17 mouse cellular contexts compared by ENCODE assay signal in the genomic region with DNA sequence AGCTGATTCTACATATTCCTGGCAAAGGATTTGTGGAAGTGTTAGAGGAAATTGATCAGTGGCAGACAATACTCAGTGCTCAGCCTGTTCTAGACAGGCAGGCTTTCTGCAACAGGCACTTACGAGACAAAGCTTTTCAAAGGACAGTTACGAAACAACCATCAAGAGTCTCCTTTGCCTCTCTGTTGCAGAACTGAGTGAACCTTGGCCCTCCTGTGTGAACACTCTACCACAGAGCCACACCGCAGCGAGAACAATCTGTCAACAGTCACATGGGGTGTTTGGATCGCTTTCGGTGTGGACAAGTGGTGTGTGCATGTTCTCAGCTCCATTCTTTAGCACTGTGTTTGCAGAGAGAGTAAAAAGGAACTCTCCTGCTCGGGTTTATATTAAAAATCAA. TPM values are rescaled to one million over a fixed set of nuclear protein-coding genes. Genes with fewer than 3 reads are reported as not detected.
A peak's percentile ranks its signal among the peaks of the same experiment; 100 is the strongest.
DNase-seq lines count a peak whose midpoint lies in the region; ATAC-seq and TF ChIP-seq lines count a peak whose summit lies in the region.
"Had no signal": no experiment of that assay in that cellular context is flagged by ENCODE, and none has a peak within 500 bp of the region (broad histone marks: within the 10 kb centered on the region; RNA-seq: fewer than 3 reads in every experiment).

No protein-coding gene starts in this region.

- no peak overlapping the region for H3K27ac ChIP-seq in kidney, embryonic 16.5 days (ENCODE audit: low read length)
- peak overlapping the region; percentile 21; the same call in 1 of the 2 replicates for H3K27ac ChIP-seq in intestine, postnatal 0 days (ENCODE audit: low read depth, low read length)
- H3K27ac ChIP-seq in stomach, embryonic 16.5 days (ENCODE audit: low read length): peak overlapping the region; percentile 14; the same call in 1 of the 2 replicates
- no peak overlapping the region for H3K27ac ChIP-seq in hindbrain, postnatal 0 days
- H3K27ac ChIP-seq: embryonic facial prominence, embryonic 13.5 days; forebrain, embryonic 10.5 days; heart, adult 2 months; lung, embryonic 15.5 days; midbrain, embryonic 13.5 days had no signal

- no peak overlapping the region for H3K4me2 ChIP-seq in kidney, embryonic 16.5 days (replicated peaks; ENCODE audit: low read depth, low read length)
- H3K4me2 ChIP-seq in intestine, postnatal 0 days (replicated peaks; ENCODE audit: low read depth): peak overlapping the region; percentile 21; the same call in 1 of the 2 replicates
- peak overlapping the region; percentile 29 for H3K4me2 ChIP-seq in stomach, embryonic 16.5 days (ENCODE audit: low read depth, low read length)
- no peak overlapping the region for H3K4me2 ChIP-seq in hindbrain, postnatal 0 days (ENCODE audit: low read depth, low read length)
- H3K4me2 ChIP-seq: embryonic facial prominence, embryonic 13.5 days; lung, embryonic 15.5 days; midbrain, embryonic 13.5 days had no signal

- no peak for ATAC-seq in kidney, embryonic 16.5 days (ENCODE audit: low FRiP score, low TSS enrichment)
- ATAC-seq in intestine, postnatal 0 days: peak; percentile 84
- 0 out of 2 replicates have a peak, but pooled peaks have one; percentile 41 for ATAC-seq in stomach, embryonic 16.5 days (ENCODE audit: insufficient read depth, low FRiP score)
- ATAC-seq in hindbrain, postnatal 0 days: no peak
- ATAC-seq: hindbrain, embryonic 16.5 days; midbrain, embryonic 13.5 days had no signal

- no peaks in the 10 kb centered on the region for H3K36me3 ChIP-seq in kidney, embryonic 16.5 days (ENCODE audit: insufficient read depth, low read length)
- no peaks in the 10 kb centered on the region for H3K36me3 ChIP-seq in intestine, postnatal 0 days (ENCODE audit: control insufficient read depth, insufficient read depth)
- no peaks in the 10 kb centered on the region for H3K36me3 ChIP-seq in stomach, embryonic 16.5 days (ENCODE audit: control insufficient read depth, insufficient read depth, low read length)
- no peaks in the 10 kb centered on the region for H3K36me3 ChIP-seq in hindbrain, postnatal 0 days (ENCODE audit: insufficient read depth, low read length)
- H3K36me3 ChIP-seq: embryonic facial prominence, embryonic 13.5 days; forebrain, embryonic 10.5 days; lung, embryonic 15.5 days; midbrain, embryonic 13.5 days had no signal

- H3K4me3 ChIP-seq in kidney, embryonic 16.5 days (ENCODE audit: low read length): no peak overlapping the region
- H3K4me3 ChIP-seq in intestine, postnatal 0 days (ENCODE audit: low read depth, low read length): no peak overlapping the region
- H3K4me3 ChIP-seq in lung, adult 2 months (replicated peaks; ENCODE audit: extremely low read depth, low read depth, low read length): no peak overlapping the region
- H3K4me3 ChIP-seq in stomach, embryonic 16.5 days (replicated peaks; ENCODE audit: low read length): peak overlapping the region; percentile 14; the same call in 1 of the 2 replicates
- H3K4me3 ChIP-seq in hindbrain, postnatal 0 days (ENCODE audit: low read length): no peak overlapping the region
- H3K4me3 ChIP-seq: embryonic facial prominence, embryonic 13.5 days; forebrain, embryonic 10.5 days; heart, adult 2 months; lung, embryonic 15.5 days; midbrain, embryonic 13.5 days had no signal

- DNase-seq in kidney, adult 18-20 months: peak; percentile 37
- DNase-seq in lung, adult 2 months: peak; percentile 46
- no peak for DNase-seq in gastrocnemius, adult 18-20 months (ENCODE audit: low spot score)
- no peak for DNase-seq in hindbrain, postnatal 0 days (ENCODE audit: low spot score)
- DNase-seq: adrenal gland, postnatal 10 days; cerebellum, postnatal 36 days; heart, adult 2 months; layer of hippocampus, adult 9-11 months; thymus, postnatal 36 days had no signal

- no peak overlapping the region for H3K9ac ChIP-seq in kidney, embryonic 16.5 days (replicated peaks; ENCODE audit: low read length)
- H3K9ac ChIP-seq in intestine, postnatal 0 days (ENCODE audit: low read depth, low read length): no peak overlapping the region
- no peak overlapping the region for H3K9ac ChIP-seq in stomach, embryonic 16.5 days (ENCODE audit: low read length)
- no peak overlapping the region for H3K9ac ChIP-seq in hindbrain, postnatal 0 days (replicated peaks; ENCODE audit: low read length)
- H3K9ac ChIP-seq: embryonic facial prominence, embryonic 13.5 days; lung, embryonic 15.5 days; midbrain, embryonic 13.5 days had no signal

- 75% methylated on average over 7 of the region's 7 CpGs for WGBS in kidney, embryonic 16.5 days
- 29% methylated on average over 7 of the region's 7 CpGs for WGBS in intestine, postnatal 0 days
- WGBS in lung, adult 2 months: 46% methylated on average over 7 of the region's 7 CpGs
- WGBS in stomach, embryonic 16.5 days: 43% methylated on average over 7 of the region's 7 CpGs
- WGBS in hindbrain, postnatal 0 days: 66% methylated on average over 7 of the region's 7 CpGs

- TF ChIP-seq POLR2A in lung, adult 2 months (IDR thresholded peaks at IDR 0.05; ENCODE audit: borderline replicate concordance, extremely low read depth, low read depth, low read length): no peak

- no peak for TF ChIP-seq CTCF in intestine, postnatal 0 days (IDR thresholded peaks at IDR 0.05; ENCODE audit: low read depth)
- no peak for TF ChIP-seq CTCF in lung, adult 2 months (IDR thresholded peaks at IDR 0.05; ENCODE audit: insufficient read depth, low read length)
- TF ChIP-seq CTCF in hindbrain, postnatal 0 days (IDR thresholded peaks at IDR 0.05; ENCODE audit: low read depth): no peak

- H3K4me1 ChIP-seq in kidney, embryonic 16.5 days (ENCODE audit: insufficient read depth, low read length): no peaks in the 10 kb centered on the region
- no peaks in the 10 kb centered on the region for H3K4me1 ChIP-seq in intestine, postnatal 0 days (replicated peaks; ENCODE audit: control insufficient read depth, insufficient read depth, low read length)
- H3K4me1 ChIP-seq in lung, adult 2 months (ENCODE audit: control insufficient read depth, insufficient read depth, low read length): no peaks in the 10 kb centered on the region
- peaks cover 6% of the 10 kb centered on the region; the same call in 1 of the 2 replicates for H3K4me1 ChIP-seq in stomach, embryonic 16.5 days (ENCODE audit: control insufficient read depth, insufficient read depth, low read length)
- no peaks in the 10 kb centered on the region; the same call in 1 of the 2 replicates for H3K4me1 ChIP-seq in hindbrain, postnatal 0 days (ENCODE audit: insufficient read depth, low read length)
- H3K4me1 ChIP-seq: lung, embryonic 15.5 days had no signal

- H3K27me3 ChIP-seq in kidney, embryonic 16.5 days (ENCODE audit: insufficient read depth, low read length): no peaks in the 10 kb centered on the region
- no peaks in the 10 kb centered on the region for H3K27me3 ChIP-seq in intestine, postnatal 0 days (replicated peaks; ENCODE audit: control insufficient read depth, insufficient read depth, low read length)
- no peaks in the 10 kb centered on the region for H3K27me3 ChIP-seq in stomach, embryonic 16.5 days (ENCODE audit: control insufficient read depth, insufficient read depth, low read length)
- H3K27me3 ChIP-seq in hindbrain, postnatal 0 days (ENCODE audit: insufficient read depth, low read length): no peaks in the 10 kb centered on the region
- H3K27me3 ChIP-seq: midbrain, embryonic 13.5 days had no signal

- no peaks in the 10 kb centered on the region for H3K9me3 ChIP-seq in kidney, embryonic 16.5 days (ENCODE audit: low read length)
- no peaks in the 10 kb centered on the region for H3K9me3 ChIP-seq in intestine, postnatal 0 days (ENCODE audit: control insufficient read depth)
- no peaks in the 10 kb centered on the region for H3K9me3 ChIP-seq in stomach, embryonic 16.5 days (replicated peaks; ENCODE audit: control insufficient read depth, low read length)
- H3K9me3 ChIP-seq in hindbrain, postnatal 0 days (ENCODE audit: low read length): no peaks in the 10 kb centered on the region
- H3K9me3 ChIP-seq: embryonic facial prominence, embryonic 13.5 days; forebrain, embryonic 10.5 days; lung, embryonic 15.5 days; midbrain, embryonic 13.5 days had no signal

RNA-seq across cellular contexts. Expression of gene Atp7b, which starts 23.1 kb away (rescaled TPM):
- 0.67 and 0.72 TPM in 2 replicates for polyA plus RNA-seq in kidney, embryonic 16.5 days (2015; fragmentation: Nextera tagmentation; extraction: Ambion mirVana)
- polyA plus RNA-seq in intestine, postnatal 0 days (2015; fragmentation: Nextera tagmentation; extraction: Ambion mirVana): 3.0 and 3.9 TPM in 2 replicates
- polyA plus RNA-seq in lung, adult 2 months (2012; rRNA removed): 20.0 and 21.5 TPM in 2 replicates
- polyA plus RNA-seq in stomach, embryonic 16.5 days (2015; fragmentation: Nextera tagmentation; extraction: Ambion mirVana): 11.1 and 12.7 TPM in 2 replicates
- under 1 TPM in 1 of 2 experiments, not detected in 1; 0.02 TPM for total RNA-seq in gastrocnemius, adult 18-20 months (2021)
- 6.3 and 8.4 TPM in 2 replicates for total RNA-seq in hindbrain, postnatal 0 days (2014; rRNA removed)
- polyA plus RNA-seq in hindbrain, postnatal 0 days (2015; fragmentation: Nextera tagmentation; extraction: Ambion mirVana): 2.4 and 2.6 TPM in 2 replicates

RNA-seq across cellular contexts. Expression of gene Alg11, which starts 23.5 kb away (rescaled TPM):
- 33.0 and 36.0 TPM in 2 replicates for polyA plus RNA-seq in kidney, embryonic 16.5 days (2015; fragmentation: Nextera tagmentation; extraction: Ambion mirVana)
- 12.1 and 12.4 TPM in 2 replicates for polyA plus RNA-seq in intestine, postnatal 0 days (2015; fragmentation: Nextera tagmentation; extraction: Ambion mirVana)
- 3.8 and 5.7 TPM in 2 replicates for polyA plus RNA-seq in lung, adult 2 months (2012; rRNA removed)
- polyA plus RNA-seq in stomach, embryonic 16.5 days (2015; fragmentation: Nextera tagmentation; extraction: Ambion mirVana): 34.2 and 38.1 TPM in 2 replicates
- total RNA-seq in gastrocnemius, adult 18-20 months (2021): 1 to 10 TPM; 6.2 to 7.6 TPM
- 36.2 and 36.6 TPM in 2 replicates for total RNA-seq in hindbrain, postnatal 0 days (2014; rRNA removed)
- 29.2 and 36.1 TPM in 2 replicates for polyA plus RNA-seq in hindbrain, postnatal 0 days (2015; fragmentation: Nextera tagmentation; extraction: Ambion mirVana)

Comparison
In these comparisons a context has a peak if more than half of its experiments do, and no peak if none do; other contexts are left out.
1. DNase-seq: peak in kidney, adult 18-20 months (single experiment) and lung, adult 2 months (single experiment); none in gastrocnemius, adult 18-20 months (single experiment) and hindbrain, postnatal 0 days (single experiment).
2. ATAC-seq: peak in intestine, postnatal 0 days (single experiment) and stomach, embryonic 16.5 days (single experiment); none in kidney, embryonic 16.5 days (single experiment) and hindbrain, postnatal 0 days (single experiment).
3. H3K27ac ChIP-seq: peak in intestine, postnatal 0 days (single experiment) and stomach, embryonic 16.5 days (single experiment); none in kidney, embryonic 16.5 days (single experiment) and hindbrain, postnatal 0 days (single experiment).
4. H3K4me2 ChIP-seq: peak in intestine, postnatal 0 days (single experiment) and stomach, embryonic 16.5 days (single experiment); none in kidney, embryonic 16.5 days (single experiment) and hindbrain, postnatal 0 days (single experiment).